Mouse (Mus musculus) ovary, postnatal 36 days (tissue): ENCODE measurements around the gene Samhd1.
A peak's percentile ranks its signal among the peaks of the same experiment; 100 is the strongest.

Experiments
- DNase-seq: peaks from one replicate; pipeline ENCODE4 v3.0.0; 2022; ENCODE audit warnings: low spot score, mixed read lengths

The Samhd1 gene

GRCm38 (mm10) chr2:157099532-157100318 lies 35.3 kb downstream of the Samhd1 start:
- no peak for DNase-seq

- DNase-seq, result peak; percentile 76
Observed at GRCm38 (mm10) chr2:157095005-157095755, 39.9 kb downstream of the Samhd1 start.

- DNase-seq, result no peak
Observed at GRCm38 (mm10) chr2:157092024-157092423, 43.0 kb downstream of the Samhd1 start.

GRCm38 (mm10) chr2:157087536-157088317 lies 47.3 kb downstream of the Samhd1 start:
- no peak for DNase-seq

- DNase-seq, result no peak
Observed at GRCm38 (mm10) chr2:157086796-157087195, 48.3 kb downstream of the Samhd1 start, which contains the start of gene Tldc2. Gene Tldc2 (plus strand): TSS chr2:157087055.

GRCm38 (mm10) chr2:157084831-157085585 lies 50.1 kb downstream of the Samhd1 start:
- DNase-seq, result no peak

- DNase-seq, result no peak
Observed at GRCm38 (mm10) chr2:157081960-157082359, 53.1 kb downstream of the Samhd1 start.

- no peak for DNase-seq
Observed at GRCm38 (mm10) chr2:157081331-157081730, 53.7 kb downstream of the Samhd1 start.

GRCm38 (mm10) chr2:157079701-157080180 lies 55.3 kb downstream of the Samhd1 start:
- DNase-seq, result no peak

GRCm38 (mm10) chr2:157078793-157079700 lies 56.0 kb downstream of the Samhd1 start, which contains the start of gene Soga1:
Gene Soga1 (minus strand): TSS chr2:157079254.
- DNase-seq, result peak; percentile 92

GRCm38 (mm10) chr2:157078059-157078792 lies 56.8 kb downstream of the Samhd1 start:
- DNase-seq, result no peak

- DNase-seq, result peak; percentile 76
Observed at GRCm38 (mm10) chr2:157077641-157078058, 57.4 kb downstream of the Samhd1 start.

- DNase-seq, result no peak
Observed at GRCm38 (mm10) chr2:157077160-157077559, 57.9 kb downstream of the Samhd1 start.

GRCm38 (mm10) chr2:157076585-157076984 lies 58.5 kb downstream of the Samhd1 start:
- no peak for DNase-seq

GRCm38 (mm10) chr2:157075685-157076084 lies 59.4 kb downstream of the Samhd1 start:
- no peak for DNase-seq

GRCm38 (mm10) chr2:157075226-157075625 lies 59.8 kb downstream of the Samhd1 start:
- no peak for DNase-seq

GRCm38 (mm10) chr2:157074772-157075171 lies 60.3 kb downstream of the Samhd1 start:
- no peak for DNase-seq

GRCm38 (mm10) chr2:157074186-157074724 lies 60.8 kb downstream of the Samhd1 start:
- no peak for DNase-seq

GRCm38 (mm10) chr2:157073378-157074052 lies 61.5 kb downstream of the Samhd1 start:
- DNase-seq, result no peak
